Mouse (Mus musculus): ENCODE results near the gene Btnl2.

Gene Btnl2

GRCm38 (mm10) chr17:34411117-34411516 lies 56.5 kb downstream of the Btnl2 start:
- peak; percentile 58 for DNase-seq

Data from cerebellum, adult 11 months (tissue).